Mouse (Mus musculus): Measurements from ENCODE around the gene Abhd11.
"Not testable (repeated sequence)": the region's sequence is repeated elsewhere in the genome, so short reads cannot be mapped to it uniquely, and the experiment has no call there.

The Abhd11 gene

DNA sequence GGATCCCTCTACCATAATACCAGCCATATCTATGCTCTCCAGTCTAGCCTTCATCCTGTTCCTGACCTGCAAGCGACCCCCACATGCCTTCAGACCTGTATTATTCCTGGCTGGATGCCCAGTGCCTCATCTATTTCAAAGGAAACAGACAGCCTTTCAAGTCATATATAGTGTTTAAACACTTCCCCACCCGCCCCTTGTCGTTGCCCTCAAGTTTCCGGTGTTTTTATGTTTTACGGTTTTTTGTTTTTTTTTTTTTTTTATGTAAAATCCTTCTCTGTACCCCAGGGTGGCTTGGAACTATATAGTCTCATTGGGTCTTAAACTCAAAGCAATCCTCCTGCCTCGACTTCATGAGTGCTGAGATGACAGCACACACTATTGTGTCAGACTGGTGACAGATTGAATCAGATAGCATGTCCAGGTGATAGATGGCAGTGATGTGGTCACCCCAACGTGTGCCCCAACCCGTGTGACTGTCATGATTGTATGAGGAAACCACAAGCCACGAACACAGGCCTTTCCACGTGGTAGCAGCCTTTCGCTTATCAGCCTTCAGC is 15.8 kb downstream of the Abhd11 start:
- DNase-seq, result peak; percentile 37

DNA sequence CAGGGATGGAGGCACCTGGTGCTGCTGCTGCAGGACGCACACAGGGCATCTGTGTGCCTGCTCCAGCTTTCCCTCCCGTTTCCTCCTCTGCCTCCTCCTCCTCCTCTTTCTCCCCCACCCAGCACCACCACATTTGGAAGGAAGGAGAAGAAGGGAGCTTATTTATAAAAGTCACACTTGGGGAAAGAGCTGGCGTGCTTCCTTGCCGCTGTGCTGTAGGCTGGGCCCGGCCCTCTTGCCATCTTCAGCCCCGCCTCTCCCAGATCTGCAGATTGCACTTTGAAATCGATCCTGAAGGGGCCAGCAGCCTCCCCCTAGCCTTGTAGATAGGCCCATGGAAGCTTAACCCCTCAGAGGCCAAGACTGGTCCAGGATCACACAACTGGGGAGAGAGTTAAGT is 16.9 kb downstream of the Abhd11 start:
- no peak for DNase-seq

- no peak for DNase-seq
Measured at GRCm38 (mm10) chr5:135029007-135029854, 20.3 kb downstream of the Abhd11 start.

- DNase-seq, result no peak
Measured at GRCm38 (mm10) chr5:135032581-135032980, 23.6 kb downstream of the Abhd11 start.

DNA sequence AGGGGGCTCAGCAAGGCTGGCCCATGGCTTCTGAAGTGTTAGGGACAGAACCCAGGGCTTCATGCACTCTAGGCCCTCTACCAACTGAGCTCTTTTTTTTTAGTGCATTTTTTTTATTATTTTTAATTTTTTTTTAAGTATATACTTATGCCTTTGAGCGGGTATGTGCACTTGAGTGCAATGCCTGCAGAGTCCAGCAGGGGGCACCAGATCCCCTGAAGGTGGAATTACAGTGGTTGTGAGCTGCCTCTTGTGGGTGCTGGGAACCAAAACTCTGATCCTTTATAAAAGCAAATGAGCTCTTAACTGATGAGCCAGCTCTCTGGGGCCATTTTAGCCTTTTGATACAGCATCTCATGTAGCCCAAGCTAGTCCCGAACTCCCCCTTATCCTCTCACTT is 25.6 kb downstream of the Abhd11 start:
- no peak for DNase-seq

- no peak for DNase-seq
Measured at GRCm38 (mm10) chr5:135035608-135036359, 26.8 kb downstream of the Abhd11 start.

DNA sequence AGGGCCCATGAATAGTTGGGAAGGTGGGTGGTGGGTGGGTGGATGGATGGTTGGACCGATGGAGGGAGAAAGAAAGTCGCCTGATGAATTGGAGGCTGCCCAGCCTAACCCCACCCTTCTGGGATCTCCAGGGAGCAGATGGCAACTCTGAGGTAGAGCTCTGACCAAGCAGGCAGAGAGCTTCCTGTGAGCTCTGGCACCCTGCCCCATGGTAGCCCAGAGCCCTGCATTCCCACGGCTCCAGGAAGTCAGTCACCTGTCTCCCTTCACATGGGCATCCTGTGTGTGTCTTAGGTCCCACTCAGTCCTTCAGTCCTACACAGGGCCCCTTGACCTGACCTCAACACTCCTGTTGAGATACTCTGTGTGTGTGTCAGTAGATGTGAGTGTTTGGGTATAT is 29.0 kb downstream of the Abhd11 start:
- DNase-seq, result no peak

DNA sequence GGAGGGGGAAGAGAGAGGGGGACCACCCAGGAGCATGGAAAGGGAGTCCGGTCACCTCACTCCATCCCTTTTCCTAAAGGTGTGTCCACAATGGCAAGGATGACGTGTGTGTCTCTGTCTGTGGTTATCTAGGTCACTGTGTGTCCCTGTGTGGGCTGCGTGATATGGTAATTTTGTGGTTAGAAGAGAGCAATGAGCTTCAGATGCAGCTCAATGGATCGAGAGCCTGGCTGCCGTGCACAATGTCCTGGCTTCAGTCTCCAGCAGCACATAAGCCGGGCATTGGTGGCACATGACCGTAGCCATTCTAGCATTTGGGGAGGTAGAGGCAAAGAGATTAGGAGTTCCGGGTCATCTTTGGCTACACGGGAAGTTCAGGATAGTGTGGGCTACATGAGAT is 30.6 kb downstream of the Abhd11 start:
- DNase-seq, result no peak

DNA sequence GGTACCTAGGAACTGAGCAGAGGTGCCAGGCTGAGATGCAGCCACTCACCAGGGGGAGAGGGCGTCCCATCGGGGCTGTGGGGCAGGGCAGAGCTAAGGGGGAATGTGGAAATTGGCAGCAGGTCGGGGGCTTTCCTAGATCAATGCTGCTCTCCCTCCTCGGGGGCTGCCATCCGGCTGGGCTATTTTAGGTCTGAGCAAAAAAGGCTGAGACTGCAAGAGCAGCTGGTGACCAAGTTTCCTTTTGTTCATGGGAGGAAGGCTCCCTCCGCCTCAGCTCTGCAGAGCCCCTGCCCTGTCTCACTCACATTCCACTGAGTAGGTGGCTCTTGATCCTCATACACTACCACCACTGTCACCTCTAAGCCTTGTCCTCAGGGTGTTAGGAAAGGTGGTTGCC is 31.1 kb downstream of the Abhd11 start:
- no peak for DNase-seq

DNA sequence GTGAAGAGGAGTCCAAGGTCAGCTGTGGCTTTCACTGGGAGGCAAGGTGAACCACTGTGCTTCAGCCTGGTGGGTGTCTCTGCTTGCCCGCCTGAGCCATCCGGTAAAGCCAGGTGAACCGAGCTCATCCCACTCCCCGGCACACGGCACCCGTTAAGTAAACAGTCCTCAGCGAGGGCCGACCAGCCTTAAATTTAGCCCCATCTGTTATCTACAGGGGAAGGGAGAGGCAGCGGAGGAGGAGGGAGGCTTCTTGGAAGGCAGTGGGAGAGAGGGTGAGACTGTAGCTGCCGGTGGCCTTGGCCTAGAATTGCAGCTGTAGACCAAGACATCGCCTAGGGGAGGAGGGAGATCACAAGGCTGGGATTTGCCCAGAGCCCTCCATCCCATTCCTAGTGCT is 31.8 kb downstream of the Abhd11 start:
- no peak for DNase-seq

GRCm38 (mm10) chr5:135042105-135042788 is 33.3 kb downstream of the Abhd11 start:
- DNase-seq, result no peak

GRCm38 (mm10) chr5:135044575-135044974 is 35.6 kb downstream of the Abhd11 start:
- no peak for DNase-seq

DNA sequence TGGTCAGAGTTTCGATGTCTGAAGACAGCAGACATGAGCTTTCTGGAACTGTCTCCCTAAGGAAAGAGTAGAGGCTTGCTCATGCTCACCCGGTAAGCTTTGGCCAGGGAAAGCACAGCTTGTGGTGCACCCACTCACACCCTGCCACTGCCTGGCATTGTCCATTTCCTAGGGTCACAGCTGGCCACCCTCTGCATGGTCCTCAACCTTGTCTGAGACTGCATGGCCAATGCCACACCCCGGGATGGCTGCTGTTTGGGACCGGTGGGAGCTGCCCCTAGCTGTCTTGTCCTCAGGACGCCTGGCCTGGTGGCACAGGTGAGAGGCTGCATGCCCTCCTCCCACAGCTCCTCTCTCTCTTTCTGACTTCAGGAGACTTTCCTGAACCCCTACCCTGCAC is 39.6 kb downstream of the Abhd11 start:
- no peak for DNase-seq

DNA sequence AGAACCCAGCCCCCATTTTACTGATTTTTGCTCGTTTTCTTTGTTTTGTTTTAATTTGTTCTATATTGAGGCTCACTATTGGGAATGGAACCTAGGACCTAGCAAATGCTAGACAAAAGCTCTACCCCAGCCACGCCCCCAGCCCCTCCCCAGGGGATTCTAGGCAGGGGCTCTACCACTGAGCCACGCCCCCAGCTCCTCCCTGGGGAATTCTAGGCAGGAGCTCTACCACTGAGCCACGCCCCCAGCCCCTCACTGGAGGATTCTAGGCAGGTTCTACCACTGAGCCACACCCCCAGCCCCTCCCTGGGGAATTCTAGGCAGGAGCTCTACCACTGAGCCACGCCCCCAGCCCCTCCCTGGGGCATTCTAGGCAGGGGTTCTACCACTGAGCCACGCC is 40.3 kb downstream of the Abhd11 start:
- not testable (repeated sequence) for DNase-seq

DNA sequence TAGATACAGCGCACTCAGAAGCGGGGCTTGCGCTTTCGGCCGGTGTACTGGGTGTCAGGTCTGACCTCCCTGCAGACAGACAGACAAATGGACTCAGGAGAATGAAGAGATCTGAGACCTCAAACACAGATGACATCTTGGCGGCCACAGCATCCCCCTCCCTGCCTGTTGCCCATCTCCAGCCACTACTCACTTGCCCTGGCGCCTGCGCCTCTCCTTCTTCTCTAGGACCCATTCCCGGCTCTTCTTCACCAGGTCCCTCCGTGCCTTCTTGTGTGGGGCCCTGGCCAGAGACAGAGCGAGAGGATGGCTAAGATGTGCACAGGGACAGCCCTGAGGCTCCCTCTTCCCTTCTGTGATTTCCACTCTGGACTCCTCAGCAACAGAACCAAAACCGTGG is 44.4 kb downstream of the Abhd11 start:
- no peak for DNase-seq
